Mouse (Mus musculus): ENCODE results near the gene Sco1. TPM values are rescaled to one million over a fixed set of nuclear protein-coding genes. Genes with fewer than 3 reads are reported as not detected.

Gene Sco1
- total and polyA plus RNA-seq, 3 experiments, result 15.4 to 32.7 (median 20.4) TPM

DNA sequence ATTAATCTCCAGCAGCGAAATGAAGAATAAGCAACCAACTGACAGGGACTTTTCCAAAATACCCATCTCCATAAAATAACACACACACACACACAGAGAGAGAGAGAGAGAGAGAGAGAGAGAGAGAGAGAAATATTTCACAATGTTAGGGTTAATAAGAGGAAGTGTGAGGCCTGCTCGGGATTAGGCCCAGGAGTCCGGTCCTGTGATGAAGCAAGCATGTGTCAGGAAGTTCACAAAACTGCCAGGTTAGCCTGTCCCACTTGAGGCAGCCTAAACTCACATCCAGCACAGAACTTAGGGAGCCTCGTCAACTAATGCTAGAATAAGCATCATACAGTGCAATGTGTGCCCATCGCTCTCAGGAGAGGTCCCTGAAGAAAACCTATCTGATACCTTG lies 5.3 kb upstream of the Sco1 start:
- dilution Hi-C loops (cut with MboI; ENCODE audit: extremely low pct_ligation_motif_present, extremely low pct_unique_long_range_greater_than_20kb, low sequenced_read_pairs), result no loop called here
- Histone ChIP-seq H3K27ac (ENCODE audit: insufficient read depth, low read depth) (no peak overlapping the region), H3K4me2 (ENCODE audit: insufficient read depth, low read depth, poor library complexity, severe bottlenecking) (no peak overlapping the region), H3K27me3 (replicated peaks) (no peaks in the 10 kb centered on the region), H3K36me3 (replicated peaks in 1 of 2; ENCODE audit: control insufficient read depth in 1 of 2, insufficient read depth in 1 of 2, low read length in 1 of 2) (peaks cover 15 to 63% of the 10 kb centered on the region in 2 experiments), H3K4me1 (ENCODE audit: control insufficient read depth in 1 of 2, insufficient read depth in 2 of 2) (peaks cover 6 to 55% of the 10 kb centered on the region in 2 experiments; a peak in 3 of 4 replicates), H3K9ac (ENCODE audit: insufficient read depth, low read depth) (no peak overlapping the region), H3K9me3 (replicated peaks; ENCODE audit: low read length) (no peaks in the 10 kb centered on the region), H3K4me3 (replicated peaks in 1 of 3; ENCODE audit: low read depth in 2 of 3, low read length in 2 of 3, poor library complexity in 1 of 3) (no peak overlapping the region), H3K79me2 (replicated peaks; ENCODE audit: control insufficient read depth, extremely low read depth, insufficient read depth, poor library complexity, severe bottlenecking) (peaks cover 19% of the 10 kb centered on the region)
- TF ChIP-seq SIN3A (IDR thresholded peaks at IDR 0.05; ENCODE audit: low read length) (no peak), MYC (IDR thresholded peaks at IDR 0.05; ENCODE audit: low read depth, low read length) (no peak), ZMIZ1 (IDR thresholded peaks at IDR 0.05; ENCODE audit: low read depth, low read length) (no peak), MAZ (IDR thresholded peaks at IDR 0.05; ENCODE audit: low read depth, low read length) (no peak), TBP (conservative IDR thresholded peaks at IDR 0.05; ENCODE audit: low read depth, low read length) (no peak), JUND (conservative IDR thresholded peaks at IDR 0.05; ENCODE audit: low read depth, low read length) (no peak), KAT2A (IDR thresholded peaks at IDR 0.05; ENCODE audit: insufficient replicate concordance, low read length) (no peak), GABPA (IDR thresholded peaks at IDR 0.05; ENCODE audit: insufficient replicate concordance, low read depth, low read length) (no peak), POLR2A (IDR thresholded peaks at IDR 0.05; ENCODE audit: low read depth, low read length) (no peak), UBTF (IDR thresholded peaks at IDR 0.05; ENCODE audit: low read depth, low read length) (no peak), ELF1 (IDR thresholded peaks at IDR 0.05; ENCODE audit: low read depth, low read length) (no peak), ETS1 (conservative IDR thresholded peaks at IDR 0.05; ENCODE audit: low read depth, low read length) (no peak), NRF1 (IDR thresholded peaks at IDR 0.05; ENCODE audit: low read depth, low read length) (no peak), IRF4 (IDR thresholded peaks at IDR 0.05; ENCODE audit: low read depth, low read length) (no peak), MXI1 (IDR thresholded peaks at IDR 0.05; ENCODE audit: low read depth, low read length) (no peak)
- in situ Hi-C loops (cut with MboI; ENCODE audit: low pct_ligation_motif_present, low pct_unique_long_range_greater_than_20kb, low sequenced_read_pairs), result no loop called here
- DNase-seq (ENCODE audit: extremely low read depth), result no peak

DNA sequence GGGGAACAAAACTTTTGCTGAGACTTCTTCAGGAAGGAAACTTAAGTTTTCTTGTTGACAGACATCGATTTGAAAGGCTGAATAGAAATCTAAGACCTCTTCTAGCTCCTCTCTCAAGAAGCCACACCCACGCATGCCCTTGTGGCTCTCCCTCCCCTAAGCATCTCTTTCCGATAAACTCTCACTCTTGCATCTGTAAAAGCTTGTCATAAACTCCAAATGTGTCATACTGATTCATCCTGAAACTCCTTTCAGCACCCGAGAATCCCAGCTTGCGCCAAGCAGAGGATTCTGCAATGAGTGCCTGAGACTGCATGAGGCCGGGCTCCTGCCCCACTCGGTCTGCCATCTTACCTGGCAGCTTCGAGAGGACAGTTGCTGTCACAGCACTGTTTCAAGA lies 4.0 kb upstream of the Sco1 start:
- Histone ChIP-seq H3K36me3 (replicated peaks in 1 of 2; ENCODE audit: control insufficient read depth in 1 of 2, insufficient read depth in 1 of 2, low read length in 1 of 2) (peaks cover 13 to 51% of the 10 kb centered on the region in 2 experiments), H3K9ac (ENCODE audit: insufficient read depth, low read depth) (peak overlapping the region; percentile 20), H3K27ac (ENCODE audit: insufficient read depth, low read depth) (peak overlapping the region; percentile 69), H3K4me2 (ENCODE audit: insufficient read depth, low read depth, poor library complexity, severe bottlenecking) (peak overlapping the region; percentile 89), H3K4me1 (ENCODE audit: control insufficient read depth in 1 of 2, insufficient read depth in 2 of 2) (peaks cover 6 to 51% of the 10 kb centered on the region in 2 experiments; a peak in 3 of 4 replicates), H3K79me2 (replicated peaks; ENCODE audit: control insufficient read depth, extremely low read depth, insufficient read depth, poor library complexity, severe bottlenecking) (peaks cover 28% of the 10 kb centered on the region), H3K27me3 (replicated peaks) (no peaks in the 10 kb centered on the region), H3K9me3 (replicated peaks; ENCODE audit: low read length) (no peaks in the 10 kb centered on the region), H3K4me3 (replicated peaks in 1 of 3; ENCODE audit: low read depth in 2 of 3, low read length in 2 of 3, poor library complexity in 1 of 3) (peak overlapping the region in 2 of 3 experiments; percentile 6 to 30)
- dilution Hi-C loops (cut with MboI; ENCODE audit: extremely low pct_ligation_motif_present, extremely low pct_unique_long_range_greater_than_20kb, low sequenced_read_pairs) (no loop called here), in situ Hi-C loops (cut with MboI; ENCODE audit: low pct_ligation_motif_present, low pct_unique_long_range_greater_than_20kb, low sequenced_read_pairs) (no loop called here)
- peak; percentile 75 for DNase-seq (ENCODE audit: extremely low read depth)
- no peak for TF ChIP-seq E2F4 (IDR thresholded peaks at IDR 0.05; ENCODE audit: insufficient replicate concordance, low read depth, low read length)
- 0 out of 2 replicates have a peak, but pooled peaks have one; percentile 33 for TF ChIP-seq SIN3A (IDR thresholded peaks at IDR 0.05; ENCODE audit: low read length)
- TF ChIP-seq HCFC1 (IDR thresholded peaks at IDR 0.05; ENCODE audit: low read depth, low read length), result 0 out of 2 replicates have a peak, but pooled peaks have one; percentile 16
- peak; percentile 59 for TF ChIP-seq TCF12 (IDR thresholded peaks at IDR 0.05; ENCODE audit: low read depth, low read length)
- no peak for TF ChIP-seq ZC3H11A (IDR thresholded peaks at IDR 0.05; ENCODE audit: low read depth, low read length)
- TF ChIP-seq POLR2AphosphoS2 (IDR thresholded peaks at IDR 0.05; ENCODE audit: low read depth, low read length), result no peak
- peak; percentile 70 for TF ChIP-seq BHLHE40 (IDR thresholded peaks at IDR 0.05; ENCODE audit: low read depth, low read length)
- TF ChIP-seq MAFK (IDR thresholded peaks at IDR 0.05; ENCODE audit: insufficient replicate concordance, low read length), result 0 out of 2 replicates have a peak, but pooled peaks have one; percentile 49
- TF ChIP-seq PAX5 (IDR thresholded peaks at IDR 0.05; ENCODE audit: low read length), result no peak
- peak; percentile 83 for TF ChIP-seq MEF2A (IDR thresholded peaks at IDR 0.05; ENCODE audit: borderline replicate concordance, low read depth, low read length)
- TF ChIP-seq ETS1 (conservative IDR thresholded peaks at IDR 0.05; ENCODE audit: low read depth, low read length), result peak; percentile 52
- no peak for TF ChIP-seq SMC3 (IDR thresholded peaks at IDR 0.05; ENCODE audit: low read depth, low read length)
- TF ChIP-seq GABPA (IDR thresholded peaks at IDR 0.05; ENCODE audit: insufficient replicate concordance, low read depth, low read length), result no peak
- TF ChIP-seq EP300 (IDR thresholded peaks at IDR 0.05; ENCODE audit: low read length), result peak; percentile 84
- TF ChIP-seq NRF1 (IDR thresholded peaks at IDR 0.05; ENCODE audit: low read depth, low read length), result peak; percentile 73
- no peak; the same call in 1 of the 2 replicates for TF ChIP-seq RAD21 (IDR thresholded peaks at IDR 0.05; ENCODE audit: low read depth, low read length)
- TF ChIP-seq MXI1 (IDR thresholded peaks at IDR 0.05; ENCODE audit: low read depth, low read length), result peak; percentile 63; the same call in 1 of the 2 replicates
- peak; percentile 87 for TF ChIP-seq MYC (IDR thresholded peaks at IDR 0.05; ENCODE audit: low read depth, low read length)
- TF ChIP-seq NELFE (IDR thresholded peaks at IDR 0.05; ENCODE audit: low read depth, low read length), result no peak
- no peak for TF ChIP-seq KAT2A (IDR thresholded peaks at IDR 0.05; ENCODE audit: insufficient replicate concordance, low read length)
- TF ChIP-seq USF2 (conservative IDR thresholded peaks at IDR 0.05; ENCODE audit: low read depth, low read length), result no peak
- TF ChIP-seq JUND (conservative IDR thresholded peaks at IDR 0.05; ENCODE audit: low read depth, low read length), result peak; percentile 87
- TF ChIP-seq CHD1 (IDR thresholded peaks at IDR 0.05; ENCODE audit: low read depth, low read length), result no peak
- TF ChIP-seq RCOR1 (conservative IDR thresholded peaks at IDR 0.05; ENCODE audit: low read depth, low read length), result no peak
- peak; percentile 70 for TF ChIP-seq MAZ (IDR thresholded peaks at IDR 0.05; ENCODE audit: low read depth, low read length)
